Mouse (Mus musculus): ENCODE measurements around the gene Cnksr3. TPM values are rescaled to one million over a fixed set of nuclear protein-coding genes. Genes with fewer than 3 reads are reported as not detected.

The Cnksr3 gene
- polyA plus RNA-seq, 1 experiment from 2014 or later, result 11.1 TPM

DNA sequence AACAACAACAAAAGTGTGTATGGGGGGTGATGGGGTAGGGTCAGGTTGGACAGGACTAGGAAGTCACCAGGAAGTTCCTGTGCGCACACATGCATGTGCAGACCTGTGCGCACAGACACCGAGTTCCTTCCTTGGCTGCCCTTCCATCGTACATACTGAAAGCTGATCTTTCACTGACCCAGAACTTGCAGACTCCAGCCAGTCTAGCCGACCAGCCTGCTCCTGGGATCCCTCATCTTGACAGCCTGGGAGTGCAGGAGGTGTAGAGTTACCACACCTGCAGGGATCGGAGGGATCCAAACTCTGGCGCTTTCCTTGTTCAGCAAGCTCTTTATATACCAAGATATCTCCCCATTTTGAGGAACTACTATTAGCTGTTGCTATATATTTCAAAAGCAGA, 94.3 kb downstream of the Cnksr3 start:
- Histone ChIP-seq H3K27ac (ENCODE audit: low read length) (peak overlapping the region; percentile 21; the same call in 1 of the 2 replicates), H3K27me3 (ENCODE audit: control insufficient read depth, insufficient read depth, low read length) (no peaks in the 10 kb centered on the region), H3K4me3 (ENCODE audit: low read depth, low read length) (no peak overlapping the region), H3K36me3 (ENCODE audit: control insufficient read depth, insufficient read depth, low read length) (peaks cover 8% of the 10 kb centered on the region; the same call in 1 of the 2 replicates), H3K9ac (replicated peaks; ENCODE audit: low read depth, low read length) (no peak overlapping the region), H3K4me1 (ENCODE audit: control insufficient read depth, insufficient read depth, low read length) (0 out of 2 replicates have a peak, but pooled peaks cover 6% of the 10 kb centered on the region), H3K4me2 (replicated peaks; ENCODE audit: low read depth, low read length) (no peak overlapping the region), H3K9me3 (ENCODE audit: control insufficient read depth, low read depth, low read length) (no peaks in the 10 kb centered on the region)
- 36% methylated on average over 7 of the region's 7 CpGs for WGBS
- ATAC-seq (ENCODE audit: insufficient number of reproducible peaks, insufficient read depth, low FRiP score, low read depth), result peak; percentile 76

DNA sequence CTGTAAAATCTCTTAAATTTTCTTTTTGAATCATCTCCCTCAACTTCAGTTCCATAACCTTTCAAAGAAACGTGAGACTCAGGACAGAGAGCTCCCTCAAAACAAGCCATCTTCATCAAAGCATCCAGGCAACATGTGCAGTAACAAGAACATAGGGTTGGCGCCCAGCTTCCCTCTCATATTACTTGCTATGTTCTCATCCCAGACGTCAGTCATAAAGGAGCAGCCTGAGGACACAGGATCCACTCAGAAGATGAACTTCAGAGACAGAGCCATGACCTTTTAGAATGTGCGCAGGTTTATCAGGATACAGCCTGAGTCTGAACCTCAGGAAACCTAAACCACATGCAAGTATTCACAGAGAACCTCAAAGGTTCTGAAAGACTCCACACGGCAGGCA, 97.2 kb downstream of the Cnksr3 start:
- Histone ChIP-seq H3K9me3 (ENCODE audit: control insufficient read depth, low read depth, low read length) (no peaks in the 10 kb centered on the region), H3K4me1 (ENCODE audit: control insufficient read depth, insufficient read depth, low read length) (0 out of 2 replicates have a peak, but pooled peaks cover 6% of the 10 kb centered on the region), H3K36me3 (ENCODE audit: control insufficient read depth, insufficient read depth, low read length) (no peaks in the 10 kb centered on the region), H3K27me3 (ENCODE audit: control insufficient read depth, insufficient read depth, low read length) (no peaks in the 10 kb centered on the region), H3K4me2 (replicated peaks; ENCODE audit: low read depth, low read length) (no peak overlapping the region), H3K9ac (replicated peaks; ENCODE audit: low read depth, low read length) (no peak overlapping the region), H3K27ac (ENCODE audit: low read length) (no peak overlapping the region), H3K4me3 (ENCODE audit: low read depth, low read length) (no peak overlapping the region)
- ATAC-seq (ENCODE audit: insufficient number of reproducible peaks, insufficient read depth, low FRiP score, low read depth), result no peak
- 88% methylated on average over 5 of the region's 5 CpGs for WGBS

DNA sequence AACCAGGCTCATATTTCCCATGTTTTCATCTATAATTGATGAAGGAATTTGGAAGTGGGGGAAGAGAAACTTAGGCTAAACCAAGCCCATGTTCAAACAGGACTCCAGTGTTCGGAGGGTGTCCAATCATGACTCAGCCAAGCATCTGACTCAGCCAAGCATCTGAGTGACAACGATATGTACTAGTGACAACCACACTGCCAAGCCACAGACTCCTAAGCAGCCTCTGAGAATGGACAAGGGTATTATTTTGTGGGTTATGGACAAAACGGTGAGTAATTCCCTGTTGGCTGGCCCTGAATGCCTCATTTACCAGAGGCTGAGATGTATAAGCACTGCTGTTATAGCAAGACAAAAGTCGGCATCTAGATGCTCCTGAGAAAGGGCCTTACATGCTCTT, 98.3 kb downstream of the Cnksr3 start:
- H3K27ac ChIP-seq (ENCODE audit: low read length), result no peak overlapping the region
- H3K4me1 ChIP-seq (ENCODE audit: control insufficient read depth, insufficient read depth, low read length), result 0 out of 2 replicates have a peak, but pooled peaks cover 5% of the 10 kb centered on the region
- no peaks in the 10 kb centered on the region for H3K27me3 ChIP-seq (ENCODE audit: control insufficient read depth, insufficient read depth, low read length)
- no peak overlapping the region for H3K4me3 ChIP-seq (ENCODE audit: low read depth, low read length)
- 94% methylated on average over 4 of the region's 4 CpGs for WGBS
- H3K9me3 ChIP-seq (ENCODE audit: control insufficient read depth, low read depth, low read length), result no peaks in the 10 kb centered on the region
- no peaks in the 10 kb centered on the region for H3K36me3 ChIP-seq (ENCODE audit: control insufficient read depth, insufficient read depth, low read length)
- no peak for ATAC-seq (ENCODE audit: insufficient number of reproducible peaks, insufficient read depth, low FRiP score, low read depth)
- no peak overlapping the region for H3K4me2 ChIP-seq (replicated peaks; ENCODE audit: low read depth, low read length)
- no peak overlapping the region for H3K9ac ChIP-seq (replicated peaks; ENCODE audit: low read depth, low read length)

DNA sequence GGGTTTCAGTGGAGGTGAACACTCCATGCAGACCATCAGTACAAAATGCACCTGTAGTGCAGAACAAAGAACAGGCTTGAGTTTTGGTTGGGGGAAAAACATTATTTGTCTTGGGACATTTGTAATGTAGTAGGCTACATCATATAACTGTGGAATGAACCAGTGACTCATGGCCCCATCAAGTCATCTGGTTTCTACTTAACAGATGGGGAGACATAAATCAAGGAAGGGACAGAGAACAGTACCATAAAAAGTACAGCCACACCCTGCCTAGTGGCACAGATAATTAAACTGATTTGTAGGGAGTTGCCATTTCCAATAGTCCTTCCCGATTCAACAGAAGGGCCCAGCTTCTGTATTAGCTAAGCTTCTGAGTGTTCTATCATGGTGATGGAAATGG, 98.9 kb downstream of the Cnksr3 start:
- no peaks in the 10 kb centered on the region for H3K9me3 ChIP-seq (ENCODE audit: control insufficient read depth, low read depth, low read length)
- H3K27ac ChIP-seq (ENCODE audit: low read length), result no peak overlapping the region
- H3K36me3 ChIP-seq (ENCODE audit: control insufficient read depth, insufficient read depth, low read length), result no peaks in the 10 kb centered on the region
- ATAC-seq (ENCODE audit: insufficient number of reproducible peaks, insufficient read depth, low FRiP score, low read depth), result no peak
- no peak overlapping the region for H3K9ac ChIP-seq (replicated peaks; ENCODE audit: low read depth, low read length)
- 90% methylated on average over 1 of the region's 1 CpGs for WGBS
- no peaks in the 10 kb centered on the region for H3K27me3 ChIP-seq (ENCODE audit: control insufficient read depth, insufficient read depth, low read length)
- H3K4me3 ChIP-seq (ENCODE audit: low read depth, low read length), result no peak overlapping the region
- no peak overlapping the region for H3K4me2 ChIP-seq (replicated peaks; ENCODE audit: low read depth, low read length)
- H3K4me1 ChIP-seq (ENCODE audit: control insufficient read depth, insufficient read depth, low read length), result no peaks in the 10 kb centered on the region

DNA sequence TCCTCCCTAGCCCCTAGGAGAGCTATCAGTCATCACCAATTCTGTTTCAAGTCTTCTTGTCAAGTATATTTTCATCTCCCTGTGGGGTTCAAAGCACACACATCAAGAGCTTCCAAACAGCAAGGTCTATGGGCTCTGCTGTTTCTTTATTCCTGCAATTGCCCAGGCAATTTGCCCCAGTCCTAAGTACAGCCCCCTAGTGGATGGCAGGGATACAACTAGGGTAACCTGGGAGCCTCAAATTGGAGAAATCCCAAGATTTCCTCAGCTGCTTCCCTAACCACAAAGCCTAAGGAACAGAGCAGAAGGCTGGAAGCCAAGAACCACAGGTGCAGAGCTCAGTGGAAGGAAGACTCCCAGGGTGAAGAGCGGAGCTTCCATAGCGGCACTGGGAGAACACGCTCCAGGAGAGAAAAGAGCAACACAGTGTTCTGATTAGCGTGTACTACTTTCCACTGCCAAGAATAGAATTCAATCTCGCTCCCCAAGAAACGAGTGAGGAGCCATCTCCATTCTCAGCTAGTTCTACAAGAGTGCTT, 100.5 kb downstream of the Cnksr3 start:
- Histone ChIP-seq H3K27me3 (ENCODE audit: control insufficient read depth, insufficient read depth, low read length) (no peaks in the 10 kb centered on the region), H3K4me3 (ENCODE audit: low read depth, low read length) (no peak overlapping the region), H3K36me3 (ENCODE audit: control insufficient read depth, insufficient read depth, low read length) (no peaks in the 10 kb centered on the region), H3K9ac (replicated peaks; ENCODE audit: low read depth, low read length) (no peak overlapping the region), H3K4me2 (replicated peaks; ENCODE audit: low read depth, low read length) (no peak overlapping the region), H3K4me1 (ENCODE audit: control insufficient read depth, insufficient read depth, low read length) (no peaks in the 10 kb centered on the region), H3K9me3 (ENCODE audit: control insufficient read depth, low read depth, low read length) (no peaks in the 10 kb centered on the region), H3K27ac (ENCODE audit: low read length) (no peak overlapping the region)
- no peak for ATAC-seq (ENCODE audit: insufficient number of reproducible peaks, insufficient read depth, low FRiP score, low read depth)
- 83% methylated on average over 6 of the region's 6 CpGs for WGBS

DNA sequence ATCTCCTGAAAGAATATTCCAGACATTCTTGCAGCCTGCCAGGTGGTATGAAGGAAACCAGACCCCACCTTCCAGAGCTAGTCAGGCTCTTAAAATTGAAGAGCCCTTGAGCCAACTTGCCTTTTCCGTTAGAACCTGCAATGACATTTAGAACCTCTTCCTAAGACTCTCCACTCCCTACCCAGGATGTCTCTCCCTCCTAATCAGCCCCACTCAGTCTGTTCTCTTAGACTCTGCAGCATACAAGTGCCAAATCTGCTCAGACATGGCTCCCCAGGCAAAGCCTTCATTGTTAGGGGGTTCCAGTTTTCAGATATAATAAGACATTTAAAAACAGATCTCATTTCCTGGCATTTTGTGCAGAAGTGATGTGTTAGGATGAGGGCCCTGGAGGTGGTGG, 108.2 kb downstream of the Cnksr3 start:
- ATAC-seq (ENCODE audit: insufficient number of reproducible peaks, insufficient read depth, low FRiP score, low read depth), result no peak
- no peaks in the 10 kb centered on the region for H3K36me3 ChIP-seq (ENCODE audit: control insufficient read depth, insufficient read depth, low read length)
- H3K9ac ChIP-seq (replicated peaks; ENCODE audit: low read depth, low read length), result no peak overlapping the region
- no peaks in the 10 kb centered on the region for H3K9me3 ChIP-seq (ENCODE audit: control insufficient read depth, low read depth, low read length)
- H3K4me3 ChIP-seq (ENCODE audit: low read depth, low read length), result no peak overlapping the region
- WGBS, result 52% methylated on average over 1 of the region's 1 CpGs
- H3K4me2 ChIP-seq (replicated peaks; ENCODE audit: low read depth, low read length), result no peak overlapping the region
- H3K27ac ChIP-seq (ENCODE audit: low read length), result no peak overlapping the region
- no peaks in the 10 kb centered on the region for H3K27me3 ChIP-seq (ENCODE audit: control insufficient read depth, insufficient read depth, low read length)
- no peaks in the 10 kb centered on the region for H3K4me1 ChIP-seq (ENCODE audit: control insufficient read depth, insufficient read depth, low read length)

DNA sequence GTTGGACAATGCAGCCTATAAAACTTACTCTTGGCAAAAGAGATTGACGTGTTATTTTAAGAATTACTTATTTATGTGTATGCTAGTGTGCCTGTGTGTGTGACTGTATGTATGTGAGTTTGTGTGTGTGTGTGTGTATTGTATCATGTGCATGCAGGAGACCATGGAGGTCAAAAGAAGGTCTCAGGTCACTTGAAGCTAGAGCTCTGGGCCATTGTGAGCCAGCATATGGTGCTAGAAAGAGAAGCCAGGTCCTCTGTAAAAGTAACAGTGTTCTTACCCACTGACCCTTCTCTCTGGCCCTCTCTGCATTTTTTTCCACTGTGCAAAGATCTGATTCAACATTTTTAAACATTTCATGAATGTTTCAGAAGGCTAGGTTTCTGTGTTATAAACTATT, 134.1 kb downstream of the Cnksr3 start:
- Histone ChIP-seq H3K27me3 (ENCODE audit: control insufficient read depth, insufficient read depth, low read length) (no peaks in the 10 kb centered on the region), H3K27ac (ENCODE audit: low read length) (no peak overlapping the region), H3K4me1 (ENCODE audit: control insufficient read depth, insufficient read depth, low read length) (no peaks in the 10 kb centered on the region), H3K4me2 (replicated peaks; ENCODE audit: low read depth, low read length) (no peak overlapping the region), H3K9ac (replicated peaks; ENCODE audit: low read depth, low read length) (no peak overlapping the region), H3K36me3 (ENCODE audit: control insufficient read depth, insufficient read depth, low read length) (no peaks in the 10 kb centered on the region), H3K9me3 (ENCODE audit: control insufficient read depth, low read depth, low read length) (no peaks in the 10 kb centered on the region), H3K4me3 (ENCODE audit: low read depth, low read length) (no peak overlapping the region)
- 85% methylated on average over 1 of the region's 1 CpGs for WGBS
- ATAC-seq (ENCODE audit: insufficient number of reproducible peaks, insufficient read depth, low FRiP score, low read depth), result no peak

DNA sequence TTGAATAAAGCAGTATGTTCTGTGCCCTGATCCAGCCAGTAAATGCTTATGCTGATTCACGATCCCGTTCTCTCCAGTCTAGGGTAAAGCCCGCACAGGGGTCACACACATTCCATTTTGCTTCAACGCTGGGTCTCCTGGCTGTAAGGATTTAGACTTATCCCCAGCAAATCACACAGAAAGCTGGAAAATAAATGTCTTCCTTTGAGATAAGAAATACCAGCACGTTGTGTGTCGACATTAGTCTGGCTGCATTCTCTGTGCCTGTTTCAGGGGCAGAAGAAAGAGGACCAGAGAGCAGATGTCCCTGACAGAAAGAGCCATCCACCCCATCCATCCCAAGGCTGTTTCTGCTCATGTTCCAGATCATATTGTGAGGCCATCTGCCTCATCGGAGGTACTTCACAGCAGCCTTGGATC, 134.6 kb downstream of the Cnksr3 start:
- Histone ChIP-seq H3K9me3 (ENCODE audit: control insufficient read depth, low read depth, low read length) (no peaks in the 10 kb centered on the region), H3K4me1 (ENCODE audit: control insufficient read depth, insufficient read depth, low read length) (no peaks in the 10 kb centered on the region), H3K4me3 (ENCODE audit: low read depth, low read length) (no peak overlapping the region), H3K9ac (replicated peaks; ENCODE audit: low read depth, low read length) (no peak overlapping the region), H3K4me2 (replicated peaks; ENCODE audit: low read depth, low read length) (no peak overlapping the region), H3K36me3 (ENCODE audit: control insufficient read depth, insufficient read depth, low read length) (no peaks in the 10 kb centered on the region), H3K27me3 (ENCODE audit: control insufficient read depth, insufficient read depth, low read length) (no peaks in the 10 kb centered on the region), H3K27ac (ENCODE audit: low read length) (peak overlapping the region; percentile 71; the same call in 1 of the 2 replicates)
- 36% methylated on average over 7 of the region's 7 CpGs for WGBS
- no peak for ATAC-seq (ENCODE audit: insufficient number of reproducible peaks, insufficient read depth, low FRiP score, low read depth)

DNA sequence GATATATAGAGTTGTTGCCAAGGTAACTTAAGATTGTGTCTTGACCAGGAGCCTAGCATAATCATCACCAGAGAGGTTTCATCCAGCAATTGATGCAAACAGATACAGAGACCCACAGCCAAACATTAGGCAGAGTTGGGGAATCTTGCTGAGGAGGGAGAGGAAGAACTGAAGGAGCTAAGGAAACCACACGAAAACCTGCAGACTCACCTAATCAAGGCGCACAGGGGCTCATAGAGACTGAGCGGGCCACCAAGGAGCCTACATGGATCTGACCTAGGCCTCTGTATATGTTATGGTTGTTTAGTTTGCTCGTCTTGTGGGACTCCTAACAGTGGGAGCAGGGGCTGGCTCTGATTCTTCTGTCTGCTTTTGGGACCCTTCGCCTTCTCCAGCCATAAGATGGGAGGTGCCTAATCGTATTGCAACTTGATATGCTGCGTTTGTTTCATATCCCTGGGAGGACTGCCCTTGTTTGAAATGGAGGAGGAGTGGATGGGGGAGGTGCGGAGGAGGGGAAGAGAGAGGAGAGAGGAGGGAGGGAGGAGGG, 135.3 kb downstream of the Cnksr3 start:
- WGBS, result 21% methylated on average over 7 of the region's 8 CpGs
- Histone ChIP-seq H3K27me3 (ENCODE audit: control insufficient read depth, insufficient read depth, low read length) (no peaks in the 10 kb centered on the region), H3K4me2 (replicated peaks; ENCODE audit: low read depth, low read length) (peak overlapping the region; percentile 33), H3K4me3 (ENCODE audit: low read depth, low read length) (no peak overlapping the region), H3K27ac (ENCODE audit: low read length) (peak overlapping the region; percentile 78), H3K9me3 (ENCODE audit: control insufficient read depth, low read depth, low read length) (no peaks in the 10 kb centered on the region), H3K36me3 (ENCODE audit: control insufficient read depth, insufficient read depth, low read length) (no peaks in the 10 kb centered on the region), H3K9ac (replicated peaks; ENCODE audit: low read depth, low read length) (no peak overlapping the region), H3K4me1 (ENCODE audit: control insufficient read depth, insufficient read depth, low read length) (no peaks in the 10 kb centered on the region)
- ATAC-seq (ENCODE audit: insufficient number of reproducible peaks, insufficient read depth, low FRiP score, low read depth), result peak; percentile 66; the same call in 1 of the 2 replicates
